Mouse (Mus musculus) embryonic facial prominence, embryonic 12.5 days (tissue): ENCODE data around the gene Mms22l. TPM values are rescaled to one million over a fixed set of nuclear protein-coding genes. Genes with fewer than 3 reads are reported as not detected.
"Not testable (repeated sequence)": the region's sequence is repeated elsewhere in the genome, so short reads cannot be mapped to it uniquely, and the experiment has no call there.

Experiments
- ATAC-seq: fragments of 200-750 bp; cut with Nextera tagmentation; 2 replicates; pipeline ENCODE4 v1.8.0; 2017; ENCODE audit not compliant: insufficient number of reproducible peaks, insufficient read depth, low FRiP score, low TSS enrichment
- H3K27ac ChIP-seq: fragments of 300-500 bp; sonication (generic); 2 replicates; pipeline ENCODE4 v1.5.1; 2016; ENCODE audit warnings: mild to moderate bottlenecking
- H3K27me3 ChIP-seq: fragments of 300-500 bp; sonication (generic); 2 replicates; pipeline ENCODE4 v1.6.1; 2016; ENCODE audit warnings: mild to moderate bottlenecking, moderate library complexity
- H3K36me3 ChIP-seq: fragments of 300-500 bp; sonication (generic); 2 replicates; pipeline ENCODE4 v1.6.1; 2016; ENCODE audit warnings: mild to moderate bottlenecking
- H3K4me1 ChIP-seq: fragments of 300-500 bp; sonication (generic); 2 replicates; pipeline ENCODE4 v1.6.1; 2016
- H3K4me2 ChIP-seq: fragments of 300-500 bp; sonication (generic); replicated peaks from 2 replicates; pipeline ENCODE4 v1.6.1; 2016; ENCODE audit warnings: mild to moderate bottlenecking, moderate library complexity
- H3K4me3 ChIP-seq: fragments of 300-500 bp; sonication (generic); 2 replicates; pipeline ENCODE4 v1.5.1; 2016; ENCODE audit warnings: mild to moderate bottlenecking
- H3K9ac ChIP-seq: fragments of 300-500 bp; sonication (generic); 2 replicates; pipeline ENCODE4 v1.6.1; 2016; ENCODE audit warnings: mild to moderate bottlenecking, moderate library complexity
- H3K9me3 ChIP-seq: fragments of 300-500 bp; sonication (generic); 2 replicates; pipeline ENCODE4 v1.6.1; 2016; ENCODE audit warnings: mild to moderate bottlenecking, moderate library complexity
- WGBS: fragments of 180-500 bp; shearing (Covaris S2); methylation state at CpG from one replicate; pipeline ENCODE4 v1.1.7; 2016; 5-methylcytosine and 5-hydroxymethylcytosine counted together
- polyA plus RNA-seq: library from polyadenylated mRNA; unstranded; fragments of >200 nt; fragmentation: Nextera tagmentation; extraction: Ambion mirVana; gene quantifications from 2 replicates; pipeline ENCODE4 v1.2.1, GENCODE M21; 2016

Mms22l gene
- polyA plus RNA-seq, 1 experiment from 2014 or later = 38.6 TPM

DNA sequence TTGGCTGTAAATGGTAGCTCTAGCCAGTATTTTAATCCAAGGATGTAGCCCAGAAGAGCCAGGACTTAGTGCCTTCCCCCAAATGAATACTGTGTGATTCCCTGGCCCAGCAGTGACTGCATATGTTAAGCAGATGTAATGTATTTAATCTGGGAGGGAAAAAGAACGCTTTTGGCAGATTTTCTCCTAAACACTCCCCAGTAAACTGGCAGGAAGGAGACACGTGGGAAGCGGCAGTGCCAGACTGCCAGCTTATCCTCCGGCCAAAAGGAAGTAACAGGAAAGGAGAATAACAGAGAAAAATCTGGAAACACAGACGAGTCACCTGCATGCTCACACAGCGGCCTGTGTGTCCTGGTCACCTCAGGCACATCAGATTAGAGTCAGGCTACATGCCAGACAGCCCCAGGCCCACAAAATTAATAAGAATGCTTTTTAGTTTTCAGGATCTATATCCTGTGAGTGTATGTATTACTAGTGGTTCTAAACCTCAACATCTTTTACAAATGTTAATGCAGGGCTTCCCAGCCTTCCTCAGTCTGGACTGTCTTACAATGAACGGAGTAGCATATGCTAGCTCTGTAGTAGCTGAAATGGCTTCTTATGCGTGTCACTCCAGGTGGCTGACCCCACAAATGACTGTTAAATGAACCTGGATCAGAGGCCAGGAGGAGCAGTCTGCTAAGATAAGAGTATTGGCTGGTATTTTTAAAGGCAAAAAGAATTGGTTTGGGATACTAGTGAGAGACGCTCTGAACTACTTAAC lies 125.4 kb downstream of the Mms22l start:
- WGBS = 72% methylated on average over 9 of the region's 9 CpGs
- no peak overlapping the region for H3K4me2 ChIP-seq
- H3K4me3 ChIP-seq = no peak overlapping the region
- H3K27me3 ChIP-seq = no peaks in the 10 kb centered on the region
- no peaks in the 10 kb centered on the region for H3K36me3 ChIP-seq
- no peak overlapping the region for H3K27ac ChIP-seq
- H3K4me1 ChIP-seq = no peaks in the 10 kb centered on the region
- no peaks in the 10 kb centered on the region for H3K9me3 ChIP-seq
- no peak overlapping the region for H3K9ac ChIP-seq
- ATAC-seq = no peak

DNA sequence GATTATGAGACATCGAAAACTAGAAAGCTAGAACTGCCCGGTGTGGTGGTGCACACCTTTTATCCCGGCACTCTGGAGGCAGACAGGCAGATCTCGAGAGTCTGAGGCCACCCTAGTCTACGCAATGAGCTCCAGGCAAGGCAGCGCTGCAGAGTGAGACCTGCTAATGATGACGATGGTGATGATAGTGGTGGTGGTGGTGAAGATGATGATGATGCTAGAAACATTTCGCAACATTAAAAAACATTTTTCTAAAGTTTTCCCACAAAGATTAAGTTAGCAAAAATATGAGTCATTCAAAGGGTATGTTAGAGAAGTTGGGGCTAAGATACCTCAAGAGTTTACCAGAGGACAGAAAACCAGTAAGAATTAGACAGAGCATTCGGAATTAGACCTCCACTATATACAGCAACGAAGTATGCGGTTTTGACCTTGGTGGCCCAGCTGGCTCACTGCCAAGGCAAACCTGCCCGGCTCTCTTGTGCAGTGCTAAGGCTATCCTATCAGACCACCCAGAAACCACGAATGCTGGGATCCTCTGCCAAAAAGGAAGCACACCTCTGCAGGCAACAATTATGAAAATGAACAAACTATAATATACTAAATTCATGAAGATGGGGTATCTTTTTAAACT lies 129.8 kb downstream of the Mms22l start:
- Histone ChIP-seq H3K4me1 (peaks cover 4% of the 10 kb centered on the region; the same call in 1 of the 2 replicates), H3K9ac (no peak overlapping the region), H3K4me2 (no peak overlapping the region), H3K4me3 (no peak overlapping the region), H3K36me3 (no peaks in the 10 kb centered on the region), H3K27ac (no peak overlapping the region), H3K27me3 (no peaks in the 10 kb centered on the region), H3K9me3 (no peaks in the 10 kb centered on the region)
- 0 out of 2 replicates have a peak, but pooled peaks have one; percentile 67 for ATAC-seq
- 72% methylated on average over 13 of the region's 13 CpGs for WGBS

DNA sequence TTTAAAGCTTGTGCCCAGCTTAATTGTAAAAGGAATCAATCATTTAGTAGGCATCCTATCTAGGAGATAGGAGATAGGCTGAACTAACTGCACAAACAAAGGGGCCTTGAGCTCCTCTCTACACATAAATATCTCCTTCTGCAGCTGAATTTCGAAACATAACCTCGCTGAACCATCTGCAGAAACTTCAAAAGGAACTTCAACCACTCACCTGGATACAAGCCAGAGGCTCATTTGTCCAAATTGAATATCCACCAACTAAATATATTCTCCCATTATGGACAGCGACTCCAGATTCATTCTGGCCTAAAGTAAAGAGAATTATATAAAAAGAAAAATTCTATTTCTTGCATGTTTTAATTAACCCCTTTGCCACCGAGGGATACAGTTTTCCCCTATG lies 130.4 kb downstream of the Mms22l start:
- Histone ChIP-seq H3K27me3 (no peaks in the 10 kb centered on the region), H3K36me3 (no peaks in the 10 kb centered on the region), H3K4me3 (no peak overlapping the region), H3K9me3 (no peaks in the 10 kb centered on the region), H3K27ac (no peak overlapping the region), H3K9ac (no peak overlapping the region), H3K4me1 (peaks cover 7% of the 10 kb centered on the region; the same call in 1 of the 2 replicates), H3K4me2 (no peak overlapping the region)
- WGBS = 72% methylated on average over 4 of the region's 4 CpGs
- ATAC-seq = no peak

DNA sequence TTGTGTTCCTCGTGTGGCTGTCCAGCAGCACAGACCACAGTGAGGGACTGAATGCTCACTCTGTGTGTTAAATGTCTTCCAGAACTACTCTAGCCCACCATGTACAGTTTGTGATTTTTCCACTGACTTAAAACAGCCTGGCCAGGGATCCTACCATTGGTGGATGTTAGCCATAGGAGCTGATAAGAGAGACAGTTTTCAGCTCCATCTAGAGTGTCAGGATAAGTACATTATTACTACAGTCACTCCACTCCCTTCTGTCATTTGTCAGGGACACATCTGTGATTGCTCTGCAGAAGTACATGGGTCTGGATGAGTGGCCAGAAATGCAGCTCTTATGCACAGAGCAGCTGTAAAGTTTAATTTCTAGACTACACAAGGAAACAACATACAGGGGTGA lies 131.6 kb downstream of the Mms22l start:
- Histone ChIP-seq H3K9ac (no peak overlapping the region), H3K36me3 (no peaks in the 10 kb centered on the region), H3K4me1 (peaks cover 7% of the 10 kb centered on the region; the same call in 1 of the 2 replicates), H3K27me3 (no peaks in the 10 kb centered on the region), H3K9me3 (no peaks in the 10 kb centered on the region), H3K27ac (no peak overlapping the region), H3K4me3 (no peak overlapping the region), H3K4me2 (no peak overlapping the region)
- no peak for ATAC-seq
- 63% methylated on average over 1 of the region's 1 CpGs for WGBS

DNA sequence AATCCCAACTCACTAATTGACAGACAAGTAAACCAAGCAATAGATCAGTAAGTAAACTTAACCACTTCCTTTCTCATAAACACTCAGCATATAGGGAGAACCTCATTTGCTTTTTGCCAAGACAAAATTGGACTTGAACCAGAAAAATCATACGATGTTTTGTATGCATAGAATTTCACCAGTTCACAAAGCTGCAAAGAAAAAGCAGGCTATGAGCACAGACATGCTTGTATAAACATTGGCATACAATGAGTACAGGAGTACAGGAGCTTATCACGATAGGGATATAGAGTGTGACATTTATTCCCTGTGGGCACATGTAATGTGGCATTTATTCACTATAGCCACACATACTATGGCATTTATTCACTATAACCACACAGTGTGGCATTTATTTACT lies 134.2 kb downstream of the Mms22l start:
- no peak for ATAC-seq
- Histone ChIP-seq H3K4me1 (peaks cover 7% of the 10 kb centered on the region; the same call in 1 of the 2 replicates), H3K27ac (no peak overlapping the region), H3K27me3 (no peaks in the 10 kb centered on the region), H3K9me3 (no peaks in the 10 kb centered on the region), H3K36me3 (no peaks in the 10 kb centered on the region), H3K9ac (no peak overlapping the region), H3K4me3 (no peak overlapping the region), H3K4me2 (no peak overlapping the region)
- WGBS = 60% methylated on average over 2 of the region's 2 CpGs

DNA sequence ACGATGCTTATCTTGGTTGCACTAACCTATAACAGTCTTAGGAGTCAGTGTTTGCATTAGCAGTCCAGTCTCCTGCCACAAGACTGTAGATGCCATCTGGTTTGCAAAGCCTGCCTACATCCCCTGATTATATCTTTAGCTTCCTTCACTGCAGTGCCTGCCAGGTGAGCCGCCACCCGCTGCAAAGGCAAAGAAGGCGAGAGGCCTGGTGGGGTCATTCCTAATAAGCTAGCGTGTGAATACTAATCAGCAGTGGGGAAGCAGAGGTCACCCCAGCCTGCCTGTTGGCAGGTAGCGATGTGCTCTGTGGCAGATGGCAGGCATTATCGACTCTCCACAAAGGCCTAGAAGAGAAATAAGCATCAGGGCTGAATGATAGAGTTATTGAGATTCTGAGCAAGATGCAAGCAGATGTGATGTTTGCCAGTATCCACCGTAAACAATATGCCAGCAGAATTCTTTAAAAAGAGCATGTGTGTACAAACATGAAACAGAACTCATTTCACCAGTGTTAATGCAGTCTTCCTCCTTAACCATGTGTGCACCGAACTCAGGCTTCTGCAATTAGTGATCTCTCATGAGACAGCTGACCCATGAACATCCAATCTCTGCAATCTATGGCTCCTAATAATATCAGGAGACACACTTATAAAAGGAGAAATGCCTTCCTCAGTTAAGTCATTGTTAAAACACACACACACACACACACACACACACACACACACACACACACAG lies 135.1 kb downstream of the Mms22l start:
- H3K4me3 ChIP-seq = no peak overlapping the region
- H3K27me3 ChIP-seq = no peaks in the 10 kb centered on the region
- no peaks in the 10 kb centered on the region for H3K36me3 ChIP-seq
- WGBS = 59% methylated on average over 9 of the region's 9 CpGs
- no peaks in the 10 kb centered on the region for H3K9me3 ChIP-seq
- no peak overlapping the region for H3K27ac ChIP-seq
- no peak overlapping the region for H3K4me2 ChIP-seq
- no peak for ATAC-seq
- H3K9ac ChIP-seq = no peak overlapping the region
- H3K4me1 ChIP-seq = peaks cover 7% of the 10 kb centered on the region; the same call in 1 of the 2 replicates

DNA sequence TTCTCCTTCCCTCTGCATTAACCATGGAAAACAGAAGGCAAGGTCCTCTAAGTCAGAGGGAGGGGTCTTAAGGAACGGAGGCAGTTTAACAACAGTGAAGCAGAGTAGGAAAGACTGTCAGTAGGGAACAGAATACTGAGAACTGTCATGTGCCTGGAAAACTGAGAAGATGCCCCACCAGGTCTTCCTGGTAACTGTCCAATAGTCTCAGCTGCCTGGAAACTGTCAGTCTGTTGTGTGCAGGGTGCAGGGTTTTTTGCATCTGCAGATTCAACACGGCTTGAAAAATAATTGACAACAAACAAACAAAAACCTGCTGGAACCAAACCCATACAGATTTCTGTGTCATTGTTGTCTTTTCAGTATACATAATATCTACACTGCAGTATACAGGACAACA lies 146.1 kb downstream of the Mms22l start:
- Histone ChIP-seq H3K9me3 (no peaks in the 10 kb centered on the region), H3K9ac (no peak overlapping the region), H3K4me3 (no peak overlapping the region), H3K36me3 (no peaks in the 10 kb centered on the region), H3K4me2 (no peak overlapping the region), H3K4me1 (no peaks in the 10 kb centered on the region), H3K27ac (no peak overlapping the region), H3K27me3 (no peaks in the 10 kb centered on the region)
- no peak for ATAC-seq
- WGBS = 82% methylated on average over 2 of the region's 2 CpGs

DNA sequence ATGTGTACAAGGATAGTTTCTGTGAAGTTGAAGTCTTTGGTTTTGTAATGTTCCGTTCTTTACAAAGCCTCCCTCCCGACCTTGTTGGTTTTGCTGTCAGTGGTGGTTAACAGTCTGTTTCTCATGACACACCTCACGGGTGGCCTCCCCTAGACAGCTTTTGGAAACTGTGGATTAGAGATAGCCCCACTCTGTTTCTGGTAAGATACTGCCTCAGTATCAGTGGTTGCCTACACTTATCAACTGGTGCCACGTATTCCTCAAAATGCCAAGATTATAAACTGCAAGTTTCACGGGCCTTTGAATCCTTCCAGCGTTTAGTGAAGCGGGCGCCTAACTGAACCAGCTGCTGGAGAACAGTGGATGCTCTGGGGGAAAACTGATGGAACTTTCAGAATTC lies 148.5 kb downstream of the Mms22l start:
- not testable (repeated sequence) for H3K9me3 ChIP-seq, H3K9ac ChIP-seq, H3K27me3 ChIP-seq, H3K4me3 ChIP-seq, ATAC-seq, H3K4me1 ChIP-seq, H3K27ac ChIP-seq, H3K36me3 ChIP-seq, H3K4me2 ChIP-seq
- 95% methylated on average over 7 of the region's 8 CpGs for whole genome bisulfite sequencing
